Mouse (Mus musculus): ENCODE measurements around the gene Zfp57. TPM values are rescaled to one million over a fixed set of nuclear protein-coding genes. Genes with fewer than 3 reads are reported as not detected.

Zfp57 gene
- total RNA-seq, 2 experiments from 2014 or later = 16.7 to 17.8 TPM

- Histone ChIP-seq H3K27ac (no peak overlapping the region), H3K4me3 (no peak overlapping the region)
- intact Hi-C loops (cut with DNase I) = no loop called here
- TF ChIP-seq CTCF (IDR thresholded peaks at IDR 0.05) = no peak
- DNase-seq (ENCODE audit: extremely low spot score in 1 of 2, low spot score in 2 of 2) = no peak
These were observed 25.5 kb downstream of the Zfp57 start for GRCm38 (mm10) chr17:37026425-37026824.

- H3K27ac ChIP-seq = peak overlapping the region; percentile 98
- intact Hi-C loops (cut with DNase I) = no loop called here
- no peak for TF ChIP-seq CTCF (IDR thresholded peaks at IDR 0.05)
- no peak for DNase-seq (ENCODE audit: extremely low spot score in 1 of 2, low spot score in 2 of 2)
- no peak overlapping the region for H3K4me3 ChIP-seq
These were observed 26.5 kb downstream of the Zfp57 start for GRCm38 (mm10) chr17:37027486-37027885.

- H3K27ac ChIP-seq = peak overlapping the region; percentile 98
- no peak for DNase-seq (ENCODE audit: extremely low spot score in 1 of 2, low spot score in 2 of 2)
- intact Hi-C loops (cut with DNase I) = loop anchor here (2.0 kb wide), 1 partner anchor 17 kb away; the partner anchor contains the start of gene Gabbr1
- peak overlapping the region; percentile 64 for H3K4me3 ChIP-seq
- no peak for TF ChIP-seq CTCF (IDR thresholded peaks at IDR 0.05)
These were observed 27.2 kb downstream of the Zfp57 start for GRCm38 (mm10) chr17:37028212-37028611.

GRCm38 (mm10) chr17:37028683-37029120 lies 27.7 kb downstream of the Zfp57 start:
- peak; percentile 94 for DNase-seq (ENCODE audit: extremely low spot score in 1 of 2, low spot score in 2 of 2)
- intact Hi-C loops (cut with DNase I) = loop anchor here (2.0 kb wide), 1 partner anchor 16 kb away; the partner anchor contains the start of gene Gabbr1
- TF ChIP-seq CTCF (IDR thresholded peaks at IDR 0.05) = no peak
- peak overlapping the region; percentile 64 for H3K4me3 ChIP-seq
- H3K27ac ChIP-seq = peak overlapping the region; percentile 98

- TF ChIP-seq CTCF (IDR thresholded peaks at IDR 0.05) = no peak
- Histone ChIP-seq H3K4me3 (peak overlapping the region; percentile 64), H3K27ac (peak overlapping the region; percentile 98)
- DNase-seq (ENCODE audit: extremely low spot score in 1 of 2, low spot score in 2 of 2) = no peak
- intact Hi-C loops (cut with DNase I) = loop anchor here (2.0 kb wide), 1 partner anchor 16 kb away; the partner anchor contains the start of gene Gabbr1
These were observed 28.2 kb downstream of the Zfp57 start for GRCm38 (mm10) chr17:37029162-37029561.

GRCm38 (mm10) chr17:37039127-37039894 lies 38.3 kb downstream of the Zfp57 start:
- Histone ChIP-seq H3K27ac (no peak overlapping the region), H3K4me3 (no peak overlapping the region)
- DNase-seq (ENCODE audit: extremely low spot score in 1 of 2, low spot score in 2 of 2) = no peak
- intact Hi-C loops (cut with DNase I) = no loop called here
- TF ChIP-seq CTCF (IDR thresholded peaks at IDR 0.05) = no peak

- no peak for DNase-seq (ENCODE audit: extremely low spot score in 1 of 2, low spot score in 2 of 2)
- peak overlapping the region; percentile 97 for H3K27ac ChIP-seq
- H3K4me3 ChIP-seq = peak overlapping the region; percentile 83
- no peak for TF ChIP-seq CTCF (IDR thresholded peaks at IDR 0.05)
- intact Hi-C loops (cut with DNase I) = loop anchor here (2.0 to 10.0 kb wide), 2 partner anchors 16 to 770 kb away; partner anchors contain the start of gene Trim39
These were observed 43.8 kb downstream of the Zfp57 start for GRCm38 (mm10) chr17:37044651-37045244.

- DNase-seq (ENCODE audit: extremely low spot score in 1 of 2, low spot score in 2 of 2) = peak; percentile 84 to 85
- TF ChIP-seq CTCF (IDR thresholded peaks at IDR 0.05) = no peak
- H3K4me3 ChIP-seq = peak within 1 kb of the TSS; percentile 83
- intact Hi-C loops (cut with DNase I) = loop anchor here (2.0 to 10.0 kb wide), 6 partner anchors 17 to 771 kb away; partner anchors contain the start of genes Trim26, Trim39, Znrd1 and Znrd1as
- peak within 1 kb of the TSS; percentile 97 for H3K27ac ChIP-seq
These were observed 44.8 kb downstream of the Zfp57 start, which contains the start of gene Gabbr1 for GRCm38 (mm10) chr17:37045611-37046311. Gabbr1 (plus strand) TSS chr17:37045966.

GRCm38 (mm10) chr17:37046312-37047112 lies 45.5 kb downstream of the Zfp57 start:
- peak; percentile 60 to 65 for DNase-seq (ENCODE audit: extremely low spot score in 1 of 2, low spot score in 2 of 2)
- intact Hi-C loops (cut with DNase I) = loop anchor here (1.0 to 10.0 kb wide), 6 partner anchors 50 to 772 kb away; partner anchors contain the start of genes Trim26, Trim39, Znrd1 and Znrd1as
- H3K4me3 ChIP-seq = peak overlapping the region; percentile 83
- peak overlapping the region; percentile 97 for H3K27ac ChIP-seq
- peak; percentile 7; the same call in 1 of the 2 replicates for TF ChIP-seq CTCF (IDR thresholded peaks at IDR 0.05)

- DNase-seq (ENCODE audit: extremely low spot score in 1 of 2, low spot score in 2 of 2) = no peak
- Histone ChIP-seq H3K27ac (peak overlapping the region; percentile 97; the same call in 1 of the 2 replicates), H3K4me3 (peak overlapping the region; percentile 83)
- intact Hi-C loops (cut with DNase I) = loop anchor here (1.0 to 10.0 kb wide), 6 partner anchors 51 to 773 kb away; partner anchors contain the start of genes Trim26, Trim39, Znrd1 and Znrd1as
- no peak for TF ChIP-seq CTCF (IDR thresholded peaks at IDR 0.05)
These were observed 46.5 kb downstream of the Zfp57 start for GRCm38 (mm10) chr17:37047332-37047976.
